Mouse (Mus musculus) heart, embryonic 11.5 days (tissue): ENCODE measurements around the gene Dppa3. TPM values are rescaled to one million over a fixed set of nuclear protein-coding genes. Genes with fewer than 3 reads are reported as not detected.

Source experiments
- ATAC-seq: fragments of 200-750 bp; cut with Nextera tagmentation; replicated peaks from 2 replicates; pipeline ENCODE4 v1.8.0; 2017; ENCODE audit warnings: moderate library complexity; ENCODE audit not compliant: insufficient number of reproducible peaks, low FRiP score, low TSS enrichment
- H3K27ac ChIP-seq: fragments of 300-500 bp; sonication (generic); 2 replicates; pipeline ENCODE4 v1.5.1; 2014; ENCODE audit warnings: mild to moderate bottlenecking, low read depth, low read length
- H3K27me3 ChIP-seq: fragments of 300-500 bp; sonication (generic); 2 replicates; pipeline ENCODE4 v1.6.1; 2014; ENCODE audit warnings: mild to moderate bottlenecking, low read length, mixed read lengths; ENCODE audit not compliant: control insufficient read depth, insufficient read depth
- H3K36me3 ChIP-seq: fragments of 300-500 bp; sonication (generic); 2 replicates; pipeline ENCODE4 v1.6.1; 2014; ENCODE audit warnings: mild to moderate bottlenecking, low read length, moderate library complexity, mixed read lengths; ENCODE audit not compliant: control insufficient read depth, insufficient read depth
- H3K4me1 ChIP-seq: fragments of 300-500 bp; sonication (generic); 2 replicates; pipeline ENCODE4 v1.6.1; 2014; ENCODE audit warnings: low read length; ENCODE audit not compliant: control insufficient read depth, insufficient read depth
- H3K4me2 ChIP-seq: fragments of 300-500 bp; sonication (generic); 2 replicates; pipeline ENCODE4 v1.6.1; 2014; ENCODE audit warnings: mild to moderate bottlenecking, moderate library complexity
- H3K4me3 ChIP-seq: fragments of 300-500 bp; sonication (generic); 2 replicates; pipeline ENCODE4 v1.5.1; 2014; ENCODE audit warnings: low read depth, low read length
- H3K9ac ChIP-seq: fragments of 300-500 bp; sonication (generic); 2 replicates; pipeline ENCODE4 v1.6.1; 2014; ENCODE audit warnings: mild to moderate bottlenecking, low read depth, low read length, moderate library complexity
- H3K9me3 ChIP-seq: fragments of 300-500 bp; sonication (generic); replicated peaks from 2 replicates; pipeline ENCODE4 v1.6.1; 2016; ENCODE audit warnings: low read length; ENCODE audit not compliant: control insufficient read depth
- WGBS: fragments of 180-500 bp; shearing (Covaris S2); extraction: QIAGEN DNeasy Blood & Tissue Kit; methylation state at CpG from one replicate; pipeline ENCODE4 v1.1.7; 2014; ENCODE audit not compliant: insufficient replicate concordance; 5-methylcytosine and 5-hydroxymethylcytosine counted together
- polyA plus RNA-seq: library from polyadenylated mRNA; unstranded; fragments of >200 nt; fragmentation: Nextera tagmentation; extraction: Ambion mirVana; gene quantifications from 2 replicates; pipeline ENCODE4 v1.2.1, GENCODE M21; 2014

Gene Dppa3
- polyA plus RNA-seq: not detected in 2 replicates

DNA sequence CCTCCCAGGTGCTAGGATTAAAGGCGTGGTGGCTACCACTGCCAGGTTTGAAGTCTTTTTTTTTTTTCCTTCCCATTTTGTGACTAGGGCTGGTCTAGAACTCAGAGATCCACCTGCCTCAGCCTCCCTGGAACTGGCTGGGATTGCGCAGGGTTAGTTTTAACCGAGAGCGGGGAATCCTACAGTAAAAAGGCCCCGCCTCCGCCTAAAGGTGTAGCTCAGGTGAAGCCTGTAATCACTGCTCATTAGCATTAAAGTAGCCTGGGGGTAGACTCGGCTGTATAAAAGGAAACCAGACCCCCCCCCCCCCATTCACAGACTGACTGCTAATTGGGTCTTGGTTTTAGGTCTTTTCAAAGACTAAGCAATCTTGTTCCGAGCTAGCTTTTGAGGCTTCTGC is at the start of gene Dppa3:
Gene Dppa3 (plus strand): TSS at position 301 of the 400 bp plus-strand sequence.
- no peak for ATAC-seq
- Histone ChIP-seq H3K9ac (no peak within 1 kb of the TSS), H3K27ac (no peak within 1 kb of the TSS), H3K4me1 (no peaks in the 10 kb centered on the region), H3K36me3 (no peaks in the 10 kb centered on the region), H3K4me3 (peak within 1 kb of the TSS; percentile 23), H3K4me2 (peak within 1 kb of the TSS; percentile 54), H3K27me3 (peaks cover 8% of the 10 kb centered on the region; the same call in 1 of the 2 replicates), H3K9me3 (no peaks in the 10 kb centered on the region)
- 75% methylated on average over 8 of the region's 8 CpGs for WGBS

DNA sequence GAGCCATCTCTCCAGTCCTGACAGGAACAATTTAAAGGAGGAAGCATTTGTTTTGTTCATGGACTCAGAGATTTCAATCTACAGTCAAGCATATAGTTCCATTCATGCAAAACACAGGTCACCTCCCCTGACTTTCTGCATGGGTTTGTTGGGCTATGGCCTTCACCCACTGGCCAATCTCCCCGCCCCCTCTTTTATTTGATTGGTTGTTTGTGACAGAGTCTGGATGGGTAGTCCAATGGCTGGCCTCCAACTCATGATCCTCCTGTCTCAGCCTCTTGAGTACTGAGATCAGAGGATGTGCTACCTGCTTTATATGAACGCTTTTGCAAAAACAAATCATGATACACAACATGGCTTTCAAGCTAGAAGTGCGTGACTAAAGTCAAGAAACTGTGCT is 49.2 kb upstream of the Dppa3 start:
- no peaks in the 10 kb centered on the region for H3K9me3 ChIP-seq
- no peak for ATAC-seq
- H3K9ac ChIP-seq: no peak overlapping the region
- no peak overlapping the region for H3K4me2 ChIP-seq
- no peak overlapping the region for H3K27ac ChIP-seq
- H3K4me3 ChIP-seq: no peak overlapping the region
- no peaks in the 10 kb centered on the region for H3K27me3 ChIP-seq
- 87% methylated on average over 3 of the region's 3 CpGs for WGBS
- no peaks in the 10 kb centered on the region for H3K4me1 ChIP-seq
- H3K36me3 ChIP-seq: no peaks in the 10 kb centered on the region

DNA sequence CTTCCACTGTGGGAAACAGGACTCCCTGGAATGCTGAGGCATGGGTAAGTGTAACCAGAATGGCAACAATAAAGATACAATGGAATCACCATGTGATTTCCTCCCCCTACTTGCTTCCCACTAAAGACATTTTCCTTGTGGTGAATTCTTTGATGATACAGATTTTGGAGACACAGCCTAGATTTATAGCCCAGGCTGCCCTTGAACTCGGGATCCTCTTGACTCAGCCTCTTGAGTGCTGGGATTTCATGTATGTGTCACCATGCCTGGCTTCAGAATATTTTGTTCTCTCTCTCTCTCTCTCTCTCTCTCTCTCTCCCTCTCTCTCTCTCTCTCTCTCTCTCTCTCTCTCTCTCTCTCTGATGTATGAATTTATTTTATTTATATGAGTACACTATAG is 47.1 kb upstream of the Dppa3 start:
- H3K9me3 ChIP-seq: no peaks in the 10 kb centered on the region
- no peaks in the 10 kb centered on the region for H3K36me3 ChIP-seq
- no peaks in the 10 kb centered on the region for H3K4me1 ChIP-seq
- WGBS: 56% methylated on average over 1 of the region's 1 CpGs
- no peak overlapping the region for H3K9ac ChIP-seq
- H3K4me2 ChIP-seq: no peak overlapping the region
- no peaks in the 10 kb centered on the region for H3K27me3 ChIP-seq
- H3K4me3 ChIP-seq: no peak overlapping the region
- no peak overlapping the region for H3K27ac ChIP-seq
- ATAC-seq: no peak

DNA sequence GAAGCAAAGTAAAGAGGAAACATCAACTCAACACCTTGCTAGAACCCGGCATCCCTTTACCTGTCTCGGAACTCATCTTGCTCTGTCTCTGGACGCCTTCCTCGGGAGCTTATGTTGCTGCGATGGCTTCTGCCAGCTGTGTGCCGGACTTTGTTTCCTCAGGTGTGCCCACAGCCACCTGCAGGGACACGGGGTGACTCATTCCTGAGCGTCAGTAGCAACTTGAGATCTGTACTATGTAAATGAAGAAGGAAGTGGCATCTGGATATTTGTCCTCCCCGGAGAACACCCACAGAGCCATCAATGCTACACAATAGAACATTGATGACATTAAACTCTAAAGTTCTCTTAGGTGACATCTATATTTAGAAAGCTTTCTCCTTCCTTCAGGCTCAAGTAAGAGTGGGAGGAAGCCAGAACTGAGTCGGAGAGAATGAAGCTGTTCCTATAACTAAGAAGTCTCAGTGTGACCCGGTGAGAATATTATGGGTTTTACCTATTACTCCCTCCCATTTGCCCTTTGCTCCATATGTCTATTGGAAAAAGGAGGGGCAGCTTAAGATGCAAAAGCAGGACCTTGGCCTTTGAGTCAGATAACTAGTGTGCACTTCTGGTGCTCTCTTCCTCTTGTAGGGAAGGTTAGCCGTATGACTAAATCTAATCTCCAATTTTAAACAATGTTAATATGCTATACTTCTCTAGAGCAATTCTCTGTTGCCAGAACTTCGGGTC is 35.0 kb upstream of the Dppa3 start:
- Histone ChIP-seq H3K4me1 (no peaks in the 10 kb centered on the region), H3K4me3 (no peak overlapping the region), H3K27ac (no peak overlapping the region), H3K9me3 (no peaks in the 10 kb centered on the region), H3K9ac (no peak overlapping the region), H3K27me3 (no peaks in the 10 kb centered on the region), H3K4me2 (no peak overlapping the region), H3K36me3 (no peaks in the 10 kb centered on the region)
- 78% methylated on average over 13 of the region's 13 CpGs for WGBS
- ATAC-seq: no peak

DNA sequence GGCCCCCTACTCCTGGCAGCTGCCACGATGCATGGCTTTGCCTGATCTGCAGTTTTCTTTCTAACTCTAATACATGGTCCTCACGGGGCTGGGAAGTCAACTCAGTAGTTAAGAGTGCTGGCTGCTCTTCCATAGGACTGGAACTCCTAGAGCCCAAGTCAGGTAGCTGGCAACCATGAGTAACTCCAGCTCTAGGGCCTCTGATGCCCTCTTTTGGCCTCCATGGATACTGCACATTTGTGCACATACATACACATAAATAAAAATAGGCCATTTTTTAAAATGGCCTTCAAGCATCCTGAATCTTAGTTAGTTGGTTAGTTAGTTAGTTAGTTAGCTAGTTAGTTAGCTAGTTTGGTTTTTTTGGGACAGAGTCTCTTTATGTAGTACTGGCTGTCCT is 33.3 kb upstream of the Dppa3 start:
- no peak for ATAC-seq
- WGBS: 77% methylated on average over 2 of the region's 2 CpGs
- Histone ChIP-seq H3K4me1 (no peaks in the 10 kb centered on the region), H3K4me3 (no peak overlapping the region), H3K9ac (no peak overlapping the region), H3K4me2 (no peak overlapping the region), H3K9me3 (no peaks in the 10 kb centered on the region), H3K27ac (no peak overlapping the region), H3K36me3 (no peaks in the 10 kb centered on the region), H3K27me3 (no peaks in the 10 kb centered on the region)

DNA sequence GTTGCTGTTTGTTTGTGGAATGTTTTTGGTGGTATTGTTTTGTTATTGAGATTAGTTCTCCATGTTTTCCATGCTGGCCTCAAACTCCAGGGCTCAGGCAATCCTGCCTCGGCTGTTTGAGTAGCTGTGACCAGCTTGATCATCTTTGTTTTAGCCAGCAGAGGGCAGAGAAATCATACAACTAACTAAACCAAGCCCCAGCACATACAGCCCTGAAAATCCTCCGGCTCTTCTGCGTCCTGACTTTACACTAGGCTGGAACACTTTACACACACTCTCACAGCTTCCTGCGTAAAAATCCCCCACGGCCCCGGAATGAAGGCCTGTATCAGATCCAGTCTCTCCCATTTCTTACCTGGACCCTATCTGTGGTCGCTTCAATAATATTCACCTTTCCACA is 30.6 kb upstream of the Dppa3 start:
- no peak for ATAC-seq
- H3K27me3 ChIP-seq: no peaks in the 10 kb centered on the region
- H3K27ac ChIP-seq: no peak overlapping the region
- 24% methylated on average over 7 of the region's 7 CpGs for WGBS
- no peak overlapping the region for H3K9ac ChIP-seq
- no peak overlapping the region; the same call in 1 of the 2 replicates for H3K4me2 ChIP-seq
- no peaks in the 10 kb centered on the region for H3K9me3 ChIP-seq
- no peak overlapping the region for H3K4me3 ChIP-seq
- no peaks in the 10 kb centered on the region for H3K4me1 ChIP-seq
- no peaks in the 10 kb centered on the region for H3K36me3 ChIP-seq

DNA sequence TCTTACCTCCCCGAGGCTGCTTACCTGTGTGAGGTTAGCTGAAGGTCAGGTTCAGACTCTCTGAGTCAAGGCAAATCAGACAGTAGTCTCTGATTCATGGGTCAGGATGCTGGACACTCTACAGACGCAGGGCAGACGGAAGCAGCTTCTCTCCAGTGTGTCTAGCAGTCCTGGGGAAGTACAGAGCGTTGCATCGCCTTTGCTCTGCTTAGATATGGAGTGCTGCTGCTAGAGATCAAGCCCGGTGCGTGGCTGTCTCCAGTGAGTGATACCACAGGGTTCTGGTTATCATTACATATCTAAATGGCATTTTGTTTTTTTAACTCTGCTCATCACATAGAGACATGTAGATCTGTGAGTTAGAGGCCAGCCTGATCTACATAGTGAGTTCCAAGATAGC is 29.6 kb upstream of the Dppa3 start:
- Histone ChIP-seq H3K4me2 (no peak overlapping the region), H3K9ac (no peak overlapping the region), H3K4me1 (no peaks in the 10 kb centered on the region), H3K36me3 (no peaks in the 10 kb centered on the region), H3K27me3 (no peaks in the 10 kb centered on the region), H3K4me3 (no peak overlapping the region), H3K9me3 (no peaks in the 10 kb centered on the region), H3K27ac (no peak overlapping the region)
- no peak for ATAC-seq
- 67% methylated on average over 7 of the region's 7 CpGs for WGBS

DNA sequence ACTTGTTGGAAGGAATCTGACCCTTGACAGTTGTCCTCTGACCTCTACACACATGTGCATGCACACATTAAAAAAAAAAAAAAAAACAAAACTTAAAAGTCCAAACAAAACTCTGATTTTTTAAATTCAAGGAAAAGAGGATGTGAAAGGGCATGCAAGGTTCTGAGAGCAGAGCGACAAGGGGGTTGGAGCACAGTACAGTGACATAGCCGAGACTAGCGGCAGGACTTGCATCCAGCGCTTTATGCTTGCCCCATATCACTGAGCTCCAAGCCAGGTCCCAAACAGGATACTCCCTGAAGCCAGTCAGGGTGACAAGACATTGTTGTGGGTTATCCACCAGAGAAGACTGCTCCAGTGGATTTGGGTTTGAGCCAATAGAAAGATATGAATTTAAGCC is 28.2 kb upstream of the Dppa3 start:
- no peaks in the 10 kb centered on the region for H3K27me3 ChIP-seq
- 81% methylated on average over 4 of the region's 4 CpGs for WGBS
- ATAC-seq: no peak
- H3K4me3 ChIP-seq: no peak overlapping the region
- H3K9ac ChIP-seq: no peak overlapping the region
- no peak overlapping the region for H3K27ac ChIP-seq
- H3K4me1 ChIP-seq: no peaks in the 10 kb centered on the region
- no peak overlapping the region for H3K4me2 ChIP-seq
- H3K36me3 ChIP-seq: no peaks in the 10 kb centered on the region
- H3K9me3 ChIP-seq: no peaks in the 10 kb centered on the region

DNA sequence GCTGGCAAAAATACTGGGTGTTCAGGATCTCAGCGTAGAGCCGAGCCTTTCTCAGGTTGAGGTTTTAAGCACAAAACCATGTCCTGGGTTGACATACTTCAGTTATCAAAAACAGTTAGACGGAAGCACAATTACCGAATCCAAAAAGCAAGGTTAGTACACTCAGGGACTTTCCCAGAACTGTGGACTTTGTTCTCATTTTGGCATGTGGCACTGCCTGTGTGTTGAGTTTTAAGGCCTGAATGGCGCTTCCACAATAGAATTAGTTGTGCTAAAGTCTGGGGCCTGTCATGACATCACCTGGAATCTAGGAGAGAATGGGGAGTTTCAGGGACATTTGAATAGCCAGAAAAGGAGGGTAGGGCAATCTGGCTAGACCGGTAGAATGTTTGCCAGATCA is 27.8 kb upstream of the Dppa3 start:
- Histone ChIP-seq H3K27ac (no peak overlapping the region), H3K4me3 (no peak overlapping the region), H3K4me1 (no peaks in the 10 kb centered on the region), H3K27me3 (no peaks in the 10 kb centered on the region), H3K36me3 (no peaks in the 10 kb centered on the region), H3K9ac (no peak overlapping the region), H3K9me3 (no peaks in the 10 kb centered on the region), H3K4me2 (no peak overlapping the region)
- ATAC-seq: no peak
- WGBS: 84% methylated on average over 6 of the region's 6 CpGs
